Mouse (Mus musculus): ENCODE results near the gene Pla2g4b.

DNA sequence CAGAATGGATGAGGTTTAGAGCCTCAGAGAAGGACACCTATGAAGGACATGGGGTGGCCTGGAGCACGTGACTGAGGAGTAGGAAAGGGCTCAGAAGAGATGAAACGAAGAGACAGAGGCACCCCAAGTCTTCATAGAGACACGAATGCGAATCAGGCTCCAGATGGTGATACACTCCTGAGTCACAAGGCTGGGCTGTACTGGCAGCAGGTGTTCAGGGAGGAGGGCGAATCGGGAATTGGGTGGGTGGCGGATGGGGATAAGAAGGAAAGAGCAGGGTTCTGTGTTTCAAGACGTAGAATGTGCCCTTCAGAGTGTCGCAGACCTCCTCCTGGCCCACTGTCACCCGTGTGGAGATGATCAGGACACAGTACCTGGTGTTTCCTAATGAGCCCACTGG lies 32.0 kb downstream of the Pla2g4b start:
- no peak for TF ChIP-seq CTCF (IDR thresholded peaks at IDR 0.05; ENCODE audit: control insufficient read depth, insufficient read depth, insufficient replicate concordance, low read depth, low read length)
- TF ChIP-seq POLR2A (IDR thresholded peaks at IDR 0.05; ENCODE audit: control insufficient read depth, low read depth, low read length): no peak

All from testis, adult 2 months (tissue).